Comparison of ENCODE assay signal across 7 mouse cellular contexts in the genomic region with DNA sequence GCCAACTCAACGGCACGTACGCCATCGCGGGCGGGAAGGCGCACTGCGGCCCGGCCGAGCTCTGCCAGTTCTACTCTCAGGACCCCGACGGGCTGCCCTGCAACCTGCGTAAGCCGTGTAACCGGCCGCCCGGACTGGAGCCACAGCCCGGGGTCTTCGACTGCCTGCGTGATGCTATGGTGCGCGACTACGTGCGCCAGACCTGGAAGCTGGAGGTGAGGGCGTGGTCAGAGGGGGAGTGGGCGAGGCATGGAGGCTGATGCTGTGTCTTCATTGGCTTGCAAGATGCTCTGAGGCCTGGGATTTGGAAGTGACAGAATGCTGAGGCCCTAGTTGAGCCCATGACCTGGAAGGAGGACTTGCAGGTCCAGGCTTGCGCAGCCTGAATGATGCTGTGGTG. TPM values are rescaled to one million over a fixed set of nuclear protein-coding genes. Genes with fewer than 3 reads are reported as not detected.
DNase-seq lines count a peak whose midpoint lies in the region; ATAC-seq and TF ChIP-seq lines count a peak whose summit lies in the region.

No protein-coding gene starts in this region.

- no peak overlapping the region for H3K27ac ChIP-seq in ES-Bruce4 (ENCODE audit: insufficient read depth, low read length)
- H3K27ac ChIP-seq in forebrain, postnatal 0 days (ENCODE audit: low read depth, low read length), result no peak overlapping the region
- H3K27ac ChIP-seq in midbrain, embryonic 11.5 days (ENCODE audit: low read depth, low read length), result no peak overlapping the region

- peak overlapping the region; percentile 20 for H3K9ac ChIP-seq in ES-Bruce4 (ENCODE audit: low read depth, poor library complexity, severe bottlenecking)
- H3K9ac ChIP-seq in forebrain, postnatal 0 days, result no peak overlapping the region
- H3K9ac ChIP-seq in midbrain, embryonic 11.5 days (ENCODE audit: low read length), result no peak overlapping the region

- peaks cover 68% of the 10 kb centered on the region for H3K4me1 ChIP-seq in E14TG2a.4 (replicated peaks; ENCODE audit: low read depth, low read length)
- peaks cover 15% of the 10 kb centered on the region for H3K4me1 ChIP-seq in ES-Bruce4 (ENCODE audit: control insufficient read depth, insufficient read depth, low read length)
- H3K4me1 ChIP-seq in forebrain, postnatal 0 days (ENCODE audit: insufficient read depth), result no peaks in the 10 kb centered on the region
- H3K4me1 ChIP-seq in midbrain, embryonic 11.5 days (ENCODE audit: control insufficient read depth, insufficient read depth, low read length), result no peaks in the 10 kb centered on the region

- H3K4me2 ChIP-seq in forebrain, postnatal 0 days (ENCODE audit: low read depth), result no peak overlapping the region
- H3K4me2 ChIP-seq in midbrain, embryonic 11.5 days, result peak overlapping the region; percentile 36

- peak; percentile 71 for TF ChIP-seq POLR2A in ES-Bruce4 (IDR thresholded peaks at IDR 0.05; ENCODE audit: insufficient read depth, low read length)

- H3K9me3 ChIP-seq in E14TG2a.4 (ENCODE audit: low read length) (no peaks in the 10 kb centered on the region), ES-Bruce4 (replicated peaks; ENCODE audit: control insufficient read depth, insufficient read depth, low read length, poor library complexity, severe bottlenecking) (no peaks in the 10 kb centered on the region)
- no peaks in the 10 kb centered on the region for H3K9me3 ChIP-seq in forebrain, postnatal 0 days (ENCODE audit: low read length)
- no peaks in the 10 kb centered on the region for H3K9me3 ChIP-seq in midbrain, embryonic 11.5 days (ENCODE audit: control insufficient read depth, low read length)

- WGBS in forebrain, postnatal 0 days, result 26% methylated on average over 27 of the region's 27 CpGs
- 9% methylated on average over 27 of the region's 27 CpGs for WGBS in midbrain, embryonic 11.5 days

- no peak for TF ChIP-seq EP300 in ES-Bruce4 (IDR thresholded peaks at IDR 0.05; ENCODE audit: insufficient read depth, low read depth, low read length)

- H3K4me3 ChIP-seq in E14TG2a.4 (replicated peaks; ENCODE audit: low read length) (peak overlapping the region; percentile 77), ES-Bruce4 (ENCODE audit: low read depth, low read length) (peak overlapping the region; percentile 65)
- H3K4me3 ChIP-seq in forebrain, postnatal 0 days (ENCODE audit: low read depth, low read length), result 0 out of 2 replicates have a peak overlapping the region, but pooled peaks have one; percentile 16
- H3K4me3 ChIP-seq in midbrain, embryonic 11.5 days (ENCODE audit: low read depth, low read length), result peak overlapping the region; percentile 19; the same call in 1 of the 2 replicates

- H3K27me3 ChIP-seq in E14TG2a.4 (ENCODE audit: insufficient read depth, low read length) (peaks cover 14% of the 10 kb centered on the region), ES-Bruce4 (ENCODE audit: control insufficient read depth, insufficient read depth, low read length, poor library complexity, severe bottlenecking) (no peaks in the 10 kb centered on the region)
- no peaks in the 10 kb centered on the region for H3K27me3 ChIP-seq in forebrain, postnatal 0 days (ENCODE audit: insufficient read depth, low read length)
- H3K27me3 ChIP-seq in midbrain, embryonic 11.5 days (ENCODE audit: control insufficient read depth, insufficient read depth, low read length), result peaks cover 9% of the 10 kb centered on the region; the same call in 1 of the 2 replicates

- ATAC-seq in forebrain, postnatal 0 days, result peak; percentile 51
- no peak for ATAC-seq in midbrain, embryonic 11.5 days (ENCODE audit: low FRiP score)
- no peak for ATAC-seq in granulocyte monocyte progenitor cell, adult 5-6 weeks (replicated peaks; ENCODE audit: poor library complexity, severe bottlenecking)

- DNase-seq in forebrain, postnatal 0 days, result no peak
- peak; percentile 83 for DNase-seq in midbrain, embryonic 11.5 days (ENCODE audit: low spot score, missing footprints)
- DNase-seq in frontal cortex, postnatal 25 days (ENCODE audit: low spot score in 2 of 2), result no peak
- no peak for DNase-seq in cerebellum, adult 18-20 months

- H3K36me3 ChIP-seq in E14TG2a.4 (ENCODE audit: insufficient read depth, low read length), result no peaks in the 10 kb centered on the region
- H3K36me3 ChIP-seq in ES-Bruce4 (ENCODE audit: control insufficient read depth, insufficient read depth, low read length, poor library complexity, severe bottlenecking), result no peaks in the 10 kb centered on the region
- H3K36me3 ChIP-seq in forebrain, postnatal 0 days (ENCODE audit: insufficient read depth), result no peaks in the 10 kb centered on the region
- no peaks in the 10 kb centered on the region for H3K36me3 ChIP-seq in midbrain, embryonic 11.5 days (ENCODE audit: control insufficient read depth, insufficient read depth, low read length)

- no peak for TF ChIP-seq CTCF in E14TG2a.4 (conservative IDR thresholded peaks at IDR 0.05; ENCODE audit: low read length)
- TF ChIP-seq CTCF in ES-Bruce4 (IDR thresholded peaks at IDR 0.05; ENCODE audit: low read depth, low read length), result no peak
- no peak for TF ChIP-seq CTCF in forebrain, postnatal 0 days (IDR thresholded peaks at IDR 0.05; ENCODE audit: low read depth)

RNA-seq across cellular contexts. Expression of a gene that starts 9.4 kb away (rescaled TPM):
- polyA plus RNA-seq in ES-Bruce4 (2011; ENCODE audit: insufficient read depth, insufficient read length, low read depth, missing spikeins), result 0.68 and 1.5 TPM in 2 replicates
- total RNA-seq in forebrain, postnatal 0 days (2014; rRNA removed), result 2.2 and 4.5 TPM in 2 replicates
- 2.1 and 2.9 TPM in 2 replicates for polyA plus RNA-seq in forebrain, postnatal 0 days (2015; fragmentation: Nextera tagmentation; extraction: Ambion mirVana)
- polyA plus RNA-seq in midbrain, embryonic 11.5 days (2014; fragmentation: Nextera tagmentation; extraction: Ambion mirVana), result 0.36 and 0.41 TPM in 2 replicates
- not detected in 2 replicates for total RNA-seq in granulocyte monocyte progenitor cell, adult 5-6 weeks (2014; fragmentation: Nextera tagmentation)
- total RNA-seq in granulocyte monocyte progenitor cell, adult 5-6 weeks (2017), result 0.13 TPM in 1 of 2 replicates, not detected in the other

RNA-seq across cellular contexts. Expression of a gene that starts 56.8 kb away (rescaled TPM):
- 83.3 and 85.3 TPM in 2 replicates for polyA plus RNA-seq in ES-Bruce4 (2011; ENCODE audit: insufficient read depth, insufficient read length, low read depth, missing spikeins)
- 137 TPM in 2 replicates for total RNA-seq in forebrain, postnatal 0 days (2014; rRNA removed)
- polyA plus RNA-seq in forebrain, postnatal 0 days (2015; fragmentation: Nextera tagmentation; extraction: Ambion mirVana), result 94.8 and 102 TPM in 2 replicates
- 97.1 and 110 TPM in 2 replicates for polyA plus RNA-seq in midbrain, embryonic 11.5 days (2014; fragmentation: Nextera tagmentation; extraction: Ambion mirVana)
- 34.3 and 59.5 TPM in 2 replicates for total RNA-seq in granulocyte monocyte progenitor cell, adult 5-6 weeks (2014; fragmentation: Nextera tagmentation)
- 30.8 and 37.7 TPM in 2 replicates for total RNA-seq in granulocyte monocyte progenitor cell, adult 5-6 weeks (2017)

Comparison
In these comparisons a context has a peak if more than half of its experiments do, and no peak if none do; other contexts are left out.
1. H3K4me3 ChIP-seq: peak in every context shown above with its lines; median percentile 77 in E14TG2a.4; 65 in ES-Bruce4; 19 in midbrain, embryonic 11.5 days; 16 in forebrain, postnatal 0 days.